Mouse (Mus musculus) kidney, embryonic 14.5 days (tissue): ENCODE measurements at regions not wholly inside any gene's neighbourhood (a gene's known extent, or its start where the extent isn't known, plus 50 kb on each side); places are given as distances from the start of the nearest gene placed in this dataset.

Source experiments
- ATAC-seq: fragments of 200-750 bp; cut with Nextera tagmentation; 2 replicates; pipeline ENCODE4 v1.8.0; 2017; ENCODE audit warnings: moderate number of reproducible peaks, mild to moderate bottlenecking, moderate TSS enrichment, moderate library complexity; ENCODE audit not compliant: low FRiP score, low TSS enrichment
- H3K27ac ChIP-seq: fragments of 300-500 bp; sonication (generic); 2 replicates; pipeline ENCODE4 v1.5.1; 2014; ENCODE audit warnings: low read depth, mild to moderate bottlenecking, low read length, moderate library complexity, mixed read lengths
- H3K27me3 ChIP-seq: fragments of 300-500 bp; sonication (generic); 2 replicates; pipeline ENCODE4 v1.6.1; 2014; ENCODE audit warnings: mild to moderate bottlenecking, low read length; ENCODE audit not compliant: control insufficient read depth, insufficient read depth
- H3K36me3 ChIP-seq: fragments of 300-500 bp; sonication (generic); 2 replicates; pipeline ENCODE4 v1.6.1; 2014; ENCODE audit warnings: low read length, mixed read lengths; ENCODE audit not compliant: control insufficient read depth, insufficient read depth
- H3K4me1 ChIP-seq: fragments of 300-500 bp; sonication (generic); 2 replicates; pipeline ENCODE4 v1.6.1; 2014; ENCODE audit warnings: low read length, mixed read lengths; ENCODE audit not compliant: control insufficient read depth, insufficient read depth
- H3K4me2 ChIP-seq: fragments of 300-500 bp; sonication (generic); replicated peaks from 2 replicates; pipeline ENCODE4 v1.6.1; 2014; ENCODE audit warnings: low read depth, mild to moderate bottlenecking, low read length
- H3K4me3 ChIP-seq: fragments of 300-500 bp; sonication (generic); 2 replicates; pipeline ENCODE4 v1.5.1; 2014; ENCODE audit warnings: mild to moderate bottlenecking, low read length
- H3K9ac ChIP-seq: fragments of 300-500 bp; sonication (generic); 2 replicates; pipeline ENCODE4 v1.6.1; 2014; ENCODE audit warnings: low read depth, mild to moderate bottlenecking, low read length, moderate library complexity
- H3K9me3 ChIP-seq: fragments of 300-500 bp; sonication (generic); 2 replicates; pipeline ENCODE4 v1.6.1; 2016; ENCODE audit warnings: low read length; ENCODE audit not compliant: control insufficient read depth
- WGBS: fragments of 180-500 bp; shearing (Covaris S2); extraction: QIAGEN DNeasy Blood & Tissue Kit; methylation state at CpG from one replicate; pipeline ENCODE4 v1.1.7; 2014; 5-methylcytosine and 5-hydroxymethylcytosine counted together

DNA sequence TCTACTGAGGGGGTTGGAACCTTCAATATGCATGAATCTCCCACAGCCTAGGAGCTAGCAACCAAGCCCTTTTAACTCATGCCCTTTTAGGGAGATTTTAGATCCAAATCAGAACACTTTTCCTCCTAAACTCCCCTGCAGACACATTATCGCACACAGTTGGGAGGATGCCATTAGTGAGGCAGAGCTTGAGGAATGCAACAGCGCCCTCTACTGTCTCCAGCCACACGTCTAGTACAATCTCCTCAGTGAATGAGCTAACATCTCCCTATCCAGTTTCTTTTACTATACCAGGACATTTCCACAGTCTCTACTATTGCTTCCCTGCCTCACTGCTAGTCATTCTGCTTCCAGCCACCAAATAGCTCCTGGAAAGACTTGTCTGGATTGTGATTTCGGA lies 59.3 kb downstream of the 1700080O16Rik start:
- Histone ChIP-seq H3K36me3 (no peaks in the 10 kb centered on the region), H3K4me3 (no peak overlapping the region), H3K4me2 (no peak overlapping the region), H3K27me3 (no peaks in the 10 kb centered on the region), H3K27ac (no peak overlapping the region), H3K4me1 (no peaks in the 10 kb centered on the region), H3K9me3 (no peaks in the 10 kb centered on the region), H3K9ac (no peak overlapping the region)
- ATAC-seq, result peak; percentile 52; the same call in 1 of the 2 replicates
- 23% methylated on average over 4 of the region's 4 CpGs for WGBS

DNA sequence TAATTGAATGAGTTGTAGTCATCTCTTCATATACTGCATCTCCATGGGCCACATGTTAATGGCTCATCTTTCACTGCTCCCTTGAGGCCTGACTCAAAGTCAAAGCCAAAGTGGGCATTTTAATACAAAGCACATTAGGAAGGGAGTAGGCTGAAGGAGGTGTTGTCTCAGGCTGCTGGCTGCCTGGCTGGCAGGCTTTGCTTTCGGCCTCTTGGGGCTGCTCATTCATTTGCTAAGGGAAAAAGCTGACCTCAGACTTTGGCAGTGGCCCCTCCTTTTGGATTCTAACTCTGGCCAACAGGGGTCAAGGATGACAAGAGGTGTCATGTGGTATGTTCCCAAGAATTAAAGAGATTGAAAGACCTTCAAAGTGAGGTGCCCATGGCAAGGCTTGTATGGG lies 61.0 kb downstream of the 1700080O16Rik start:
- 63% methylated on average over 1 of the region's 1 CpGs for WGBS
- H3K27ac ChIP-seq, result no peak overlapping the region

DNA sequence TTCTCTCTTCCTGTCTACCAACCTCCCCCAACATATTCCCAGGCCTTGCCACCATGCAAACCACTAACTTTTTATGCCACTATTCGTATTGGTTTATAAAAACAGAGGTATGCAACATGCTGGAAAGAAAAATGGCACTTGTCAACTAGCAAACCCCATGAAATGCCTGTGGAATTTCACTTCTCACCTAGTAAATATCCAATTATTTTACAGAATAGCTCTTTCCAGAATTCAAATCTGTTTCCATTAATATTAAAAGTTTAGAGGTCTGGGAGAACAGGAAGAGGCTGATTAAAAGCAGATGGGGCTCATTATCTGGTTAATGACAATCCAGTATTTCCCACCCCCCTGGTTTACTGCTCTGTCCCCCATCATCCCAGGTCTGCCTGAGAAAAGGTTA lies 62.0 kb downstream of the 1700080O16Rik start:
- no peak overlapping the region for H3K4me3 ChIP-seq
- H3K9me3 ChIP-seq, result no peaks in the 10 kb centered on the region
- no peak overlapping the region for H3K4me2 ChIP-seq
- no peak overlapping the region for H3K9ac ChIP-seq
- 69% methylated on average over 1 of the region's 1 CpGs for WGBS
- no peak overlapping the region for H3K27ac ChIP-seq
- H3K36me3 ChIP-seq, result no peaks in the 10 kb centered on the region
- H3K27me3 ChIP-seq, result no peaks in the 10 kb centered on the region
- H3K4me1 ChIP-seq, result no peaks in the 10 kb centered on the region
- no peak for ATAC-seq

More for the DNA sequence above, 61.0 kb downstream of the 1700080O16Rik start:
- Histone ChIP-seq H3K9ac (no peak overlapping the region), H3K4me2 (no peak overlapping the region), H3K9me3 (no peaks in the 10 kb centered on the region), H3K4me3 (no peak overlapping the region), H3K4me1 (no peaks in the 10 kb centered on the region), H3K36me3 (no peaks in the 10 kb centered on the region), H3K27me3 (no peaks in the 10 kb centered on the region)
- no peak for ATAC-seq

DNA sequence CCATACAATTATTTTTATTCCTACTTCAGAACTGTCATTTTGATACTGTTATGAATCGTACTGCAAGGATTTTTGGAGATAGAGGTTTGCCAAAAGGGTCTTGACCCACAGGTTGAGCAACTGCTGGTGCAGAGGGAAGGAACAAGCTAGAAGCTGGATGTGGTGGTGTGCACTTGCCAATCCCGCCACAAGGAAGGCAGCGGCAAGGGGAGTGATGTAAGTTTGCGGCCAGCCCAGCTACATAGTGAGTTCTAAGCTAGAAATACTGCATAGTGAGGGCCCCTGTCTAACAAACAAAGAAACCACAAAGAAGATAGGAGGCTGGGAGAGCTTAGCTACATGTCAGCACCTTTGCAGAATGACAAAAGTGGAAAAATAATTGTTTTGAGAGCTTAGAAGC lies 74.1 kb downstream of the 1700080O16Rik start:
- Histone ChIP-seq H3K36me3 (no peaks in the 10 kb centered on the region), H3K4me3 (no peak overlapping the region), H3K27me3 (no peaks in the 10 kb centered on the region), H3K27ac (no peak overlapping the region), H3K4me1 (no peaks in the 10 kb centered on the region), H3K4me2 (no peak overlapping the region), H3K9ac (no peak overlapping the region), H3K9me3 (0 out of 2 replicates have a peak, but pooled peaks cover 2% of the 10 kb centered on the region)
- ATAC-seq, result no peak
- WGBS, result 84% methylated on average over 4 of the region's 4 CpGs

DNA sequence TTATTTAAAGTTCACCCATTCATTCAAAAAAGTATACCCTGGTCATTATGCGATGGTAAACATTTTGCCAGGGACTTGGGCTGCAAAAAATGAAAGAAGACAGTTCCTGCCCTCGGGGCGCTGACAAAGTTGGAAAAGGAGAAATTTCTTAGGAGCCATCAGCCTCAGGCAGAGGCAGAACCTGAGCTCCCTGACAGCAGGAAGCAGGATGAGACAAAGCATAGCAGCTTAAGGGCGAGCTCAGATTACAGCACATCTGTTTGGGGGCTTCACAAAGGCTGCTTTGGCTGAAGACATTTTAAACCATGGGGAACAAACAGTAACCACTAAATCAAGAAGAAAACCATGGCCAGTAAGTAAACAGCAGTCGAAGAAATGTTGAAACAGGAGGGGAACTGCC lies 75.5 kb downstream of the 1700080O16Rik start:
- H3K4me3 ChIP-seq, result no peak overlapping the region
- no peaks in the 10 kb centered on the region for H3K36me3 ChIP-seq

DNA sequence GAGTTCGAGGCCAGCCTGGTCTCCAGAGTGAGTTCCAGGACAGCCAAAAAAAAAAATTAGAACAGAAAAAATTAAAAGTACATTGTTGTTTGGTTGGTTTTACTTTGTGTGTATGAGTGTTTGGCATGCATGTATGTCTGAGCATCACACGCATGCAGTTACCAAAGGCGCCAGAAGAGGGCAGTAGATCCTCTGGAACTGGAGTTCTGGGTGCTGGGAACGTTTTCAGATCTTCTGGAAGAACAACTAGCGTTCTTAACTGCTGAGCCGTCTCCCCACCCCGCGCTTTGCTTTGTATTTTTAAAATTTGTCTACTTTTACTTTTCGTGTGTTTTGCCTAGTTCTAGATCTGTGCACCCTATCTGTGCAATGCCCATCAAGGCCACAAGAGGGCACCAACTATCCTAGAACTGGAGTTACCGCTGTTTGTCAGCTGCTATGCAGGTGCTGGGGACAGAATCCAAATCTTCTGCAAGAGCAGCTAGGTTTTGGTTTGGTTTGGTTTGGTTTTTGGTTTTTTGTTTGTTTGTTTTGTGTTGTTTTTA lies 76.9 kb downstream of the 1700080O16Rik start:
- ATAC-seq, result no peak
- Histone ChIP-seq H3K36me3 (no peaks in the 10 kb centered on the region), H3K4me3 (no peak overlapping the region), H3K9me3 (0 out of 2 replicates have a peak, but pooled peaks cover 2% of the 10 kb centered on the region), H3K4me1 (no peaks in the 10 kb centered on the region), H3K9ac (no peak overlapping the region), H3K4me2 (no peak overlapping the region), H3K27ac (no peak overlapping the region), H3K27me3 (no peaks in the 10 kb centered on the region)
- 68% methylated on average over 10 of the region's 10 CpGs for WGBS

More for the DNA sequence above, 75.5 kb downstream of the 1700080O16Rik start:
- 23% methylated on average over 5 of the region's 5 CpGs for WGBS
- 0 out of 2 replicates have a peak, but pooled peaks cover 2% of the 10 kb centered on the region for H3K9me3 ChIP-seq
- H3K4me2 ChIP-seq, result no peak overlapping the region
- no peaks in the 10 kb centered on the region for H3K27me3 ChIP-seq
- no peaks in the 10 kb centered on the region for H3K4me1 ChIP-seq
- H3K27ac ChIP-seq, result no peak overlapping the region
- no peak for ATAC-seq
- H3K9ac ChIP-seq, result no peak overlapping the region

DNA sequence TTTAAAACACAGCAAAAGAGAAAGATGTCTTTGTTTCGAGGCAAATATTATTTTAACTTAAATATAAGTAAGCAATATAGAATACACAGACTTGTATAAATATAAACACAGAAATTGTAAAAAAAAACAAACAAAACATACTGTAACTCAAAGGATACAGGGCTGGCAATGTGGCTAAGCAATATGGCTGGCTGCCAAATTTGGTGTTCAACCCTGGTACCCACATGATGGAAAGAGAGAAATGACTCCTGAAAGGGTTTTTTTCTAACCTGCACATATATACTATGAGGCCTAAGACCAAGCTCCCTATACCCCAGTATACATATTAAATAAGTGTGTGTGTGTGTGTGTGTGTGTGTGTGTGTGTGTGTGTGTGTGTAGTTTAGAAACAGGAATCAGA lies 79.9 kb downstream of the 1700080O16Rik start:
- no peak overlapping the region for H3K4me2 ChIP-seq
- 0 out of 2 replicates have a peak, but pooled peaks cover 2% of the 10 kb centered on the region for H3K9me3 ChIP-seq
- H3K4me3 ChIP-seq, result no peak overlapping the region
- H3K9ac ChIP-seq, result no peak overlapping the region
- H3K27me3 ChIP-seq, result no peaks in the 10 kb centered on the region
- 70% methylated on average over 1 of the region's 1 CpGs for WGBS
- H3K4me1 ChIP-seq, result no peaks in the 10 kb centered on the region
- ATAC-seq, result no peak
- no peak overlapping the region for H3K27ac ChIP-seq
- no peaks in the 10 kb centered on the region for H3K36me3 ChIP-seq

DNA sequence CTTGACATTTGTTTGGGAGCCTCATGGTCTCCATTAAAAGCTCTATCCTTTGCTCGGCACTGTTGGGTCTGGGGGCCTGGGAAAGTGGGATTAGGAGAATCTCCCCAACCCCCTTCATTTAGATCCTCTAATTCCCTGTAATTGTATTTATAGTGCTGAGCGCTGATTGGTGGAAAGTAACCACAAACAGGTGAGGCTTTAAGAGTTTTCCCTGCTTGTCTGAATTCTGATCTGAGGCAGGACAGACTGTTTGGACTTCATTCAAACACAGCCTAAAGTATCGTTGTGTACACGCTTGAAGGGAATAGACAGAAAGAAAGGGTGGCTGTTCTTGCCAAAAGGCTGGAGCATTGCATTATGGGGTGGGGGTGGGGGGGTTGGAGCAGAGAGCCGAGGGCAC lies 85.1 kb upstream of the Usp26 start:
- no peak for ATAC-seq

More for the DNA sequence above, 85.1 kb upstream of the Usp26 start:
- no peak overlapping the region for H3K9ac ChIP-seq
- 84% methylated on average over 5 of the region's 5 CpGs for WGBS
- H3K27ac ChIP-seq, result no peak overlapping the region
- H3K36me3 ChIP-seq, result no peaks in the 10 kb centered on the region
- no peaks in the 10 kb centered on the region for H3K27me3 ChIP-seq
- H3K4me3 ChIP-seq, result no peak overlapping the region
- no peaks in the 10 kb centered on the region for H3K4me1 ChIP-seq
- no peak overlapping the region for H3K4me2 ChIP-seq
- no peaks in the 10 kb centered on the region for H3K9me3 ChIP-seq
